Mouse (Mus musculus) cortical plate, adult 2 months (tissue): ENCODE results near the gene Txnrd2.

Source experiments
- CTCF ChIP-seq: fragments of 200-500 bp; IDR thresholded peaks from 2 replicates; pipeline ENCODE4 v1.5.1; 2011; ENCODE audit warnings: mild to moderate bottlenecking, control low read depth, low read length; ENCODE audit not compliant: insufficient read depth; ENCODE audit errors: extremely low read depth
- POLR2A ChIP-seq: fragments of 200-500 bp; IDR thresholded peaks from 2 replicates; pipeline ENCODE4 v1.6.1; 2011; ENCODE audit warnings: mild to moderate bottlenecking, low read length, control low read depth; ENCODE audit not compliant: insufficient read depth; ENCODE audit errors: extremely low read depth

GRCm38 (mm10) chr16:18383756-18384155 lies 42.4 kb upstream of the Txnrd2 start:
- TF ChIP-seq POLR2A (no peak), CTCF (no peak)
